Mouse (Mus musculus): ENCODE measurements around the gene Nt5c2. TPM values are rescaled to one million over a fixed set of nuclear protein-coding genes. Genes with fewer than 3 reads are reported as not detected.
A peak's percentile ranks its signal among the peaks of the same experiment; 100 is the strongest.

Gene Nt5c2
- polyA plus RNA-seq, 1 experiment from 2014 or later, result 106 TPM

GRCm38 (mm10) chr19:47023546-47023945 lies 8.6 kb upstream of the Nt5c2 start:
- WGBS, result 80% methylated on average over 13 of the region's 13 CpGs
- Histone ChIP-seq H3K4me1 (ENCODE audit: control insufficient read depth, insufficient read depth, low read length) (no peaks in the 10 kb centered on the region), H3K36me3 (ENCODE audit: control insufficient read depth, insufficient read depth, low read length) (no peaks in the 10 kb centered on the region)

GRCm38 (mm10) chr19:47022709-47023108 lies 7.8 kb upstream of the Nt5c2 start:
- no peak overlapping the region for H3K27ac ChIP-seq (ENCODE audit: low read length)
- ATAC-seq (ENCODE audit: insufficient number of reproducible peaks, insufficient read depth, low FRiP score, low read depth), result no peak
- 87% methylated on average over 4 of the region's 4 CpGs for WGBS

More at GRCm38 (mm10) chr19:47023546-47023945, 8.6 kb upstream of the Nt5c2 start:
- no peak overlapping the region for H3K9ac ChIP-seq (replicated peaks; ENCODE audit: low read depth, low read length)
- no peak overlapping the region for H3K27ac ChIP-seq (ENCODE audit: low read length)
- ATAC-seq (ENCODE audit: insufficient number of reproducible peaks, insufficient read depth, low FRiP score, low read depth), result no peak
- H3K27me3 ChIP-seq (ENCODE audit: control insufficient read depth, insufficient read depth, low read length), result no peaks in the 10 kb centered on the region
- H3K9me3 ChIP-seq (ENCODE audit: control insufficient read depth, low read depth, low read length), result no peaks in the 10 kb centered on the region
- H3K4me3 ChIP-seq (ENCODE audit: low read depth, low read length), result no peak overlapping the region
- no peak overlapping the region for H3K4me2 ChIP-seq (replicated peaks; ENCODE audit: low read depth, low read length)

GRCm38 (mm10) chr19:47019326-47019725 lies 4.4 kb upstream of the Nt5c2 start:
- H3K27ac ChIP-seq (ENCODE audit: low read length), result no peak overlapping the region
- no peaks in the 10 kb centered on the region for H3K36me3 ChIP-seq (ENCODE audit: control insufficient read depth, insufficient read depth, low read length)
- no peak overlapping the region for H3K4me3 ChIP-seq (ENCODE audit: low read depth, low read length)
- no peaks in the 10 kb centered on the region for H3K9me3 ChIP-seq (ENCODE audit: control insufficient read depth, low read depth, low read length)
- H3K4me1 ChIP-seq (ENCODE audit: control insufficient read depth, insufficient read depth, low read length), result peaks cover 10% of the 10 kb centered on the region; the same call in 1 of the 2 replicates
- 17% methylated on average over 6 of the region's 6 CpGs for WGBS
- peaks cover 23% of the 10 kb centered on the region for H3K27me3 ChIP-seq (ENCODE audit: control insufficient read depth, insufficient read depth, low read length)
- ATAC-seq (ENCODE audit: insufficient number of reproducible peaks, insufficient read depth, low FRiP score, low read depth), result no peak
- H3K4me2 ChIP-seq (replicated peaks; ENCODE audit: low read depth, low read length), result no peak overlapping the region
- H3K9ac ChIP-seq (replicated peaks; ENCODE audit: low read depth, low read length), result no peak overlapping the region

More at GRCm38 (mm10) chr19:47022709-47023108, 7.8 kb upstream of the Nt5c2 start:
- Histone ChIP-seq H3K27me3 (ENCODE audit: control insufficient read depth, insufficient read depth, low read length) (0 out of 2 replicates have a peak, but pooled peaks cover 1% of the 10 kb centered on the region), H3K36me3 (ENCODE audit: control insufficient read depth, insufficient read depth, low read length) (no peaks in the 10 kb centered on the region), H3K4me3 (ENCODE audit: low read depth, low read length) (no peak overlapping the region), H3K4me1 (ENCODE audit: control insufficient read depth, insufficient read depth, low read length) (no peaks in the 10 kb centered on the region), H3K4me2 (replicated peaks; ENCODE audit: low read depth, low read length) (no peak overlapping the region), H3K9me3 (ENCODE audit: control insufficient read depth, low read depth, low read length) (no peaks in the 10 kb centered on the region), H3K9ac (replicated peaks; ENCODE audit: low read depth, low read length) (no peak overlapping the region)

GRCm38 (mm10) chr19:47018330-47018729 lies 3.4 kb upstream of the Nt5c2 start:
- peaks cover 30% of the 10 kb centered on the region for H3K27me3 ChIP-seq (ENCODE audit: control insufficient read depth, insufficient read depth, low read length)
- no peaks in the 10 kb centered on the region for H3K9me3 ChIP-seq (ENCODE audit: control insufficient read depth, low read depth, low read length)
- 46% methylated on average over 2 of the region's 2 CpGs for WGBS

GRCm38 (mm10) chr19:47017831-47018230 lies 2.9 kb upstream of the Nt5c2 start:
- ATAC-seq (ENCODE audit: insufficient number of reproducible peaks, insufficient read depth, low FRiP score, low read depth), result no peak
- peaks cover 11% of the 10 kb centered on the region; the same call in 1 of the 2 replicates for H3K4me1 ChIP-seq (ENCODE audit: control insufficient read depth, insufficient read depth, low read length)

More at GRCm38 (mm10) chr19:47018330-47018729, 3.4 kb upstream of the Nt5c2 start:
- no peak overlapping the region for H3K27ac ChIP-seq (ENCODE audit: low read length)
- no peak overlapping the region for H3K4me2 ChIP-seq (replicated peaks; ENCODE audit: low read depth, low read length)
- H3K36me3 ChIP-seq (ENCODE audit: control insufficient read depth, insufficient read depth, low read length), result no peaks in the 10 kb centered on the region
- ATAC-seq (ENCODE audit: insufficient number of reproducible peaks, insufficient read depth, low FRiP score, low read depth), result no peak
- peaks cover 11% of the 10 kb centered on the region; the same call in 1 of the 2 replicates for H3K4me1 ChIP-seq (ENCODE audit: control insufficient read depth, insufficient read depth, low read length)
- no peak overlapping the region for H3K4me3 ChIP-seq (ENCODE audit: low read depth, low read length)
- H3K9ac ChIP-seq (replicated peaks; ENCODE audit: low read depth, low read length), result no peak overlapping the region

GRCm38 (mm10) chr19:47016487-47016886 lies 1.5 kb upstream of the Nt5c2 start:
- H3K27me3 ChIP-seq (ENCODE audit: control insufficient read depth, insufficient read depth, low read length), result peaks cover 38% of the 10 kb centered on the region
- no peak for ATAC-seq (ENCODE audit: insufficient number of reproducible peaks, insufficient read depth, low FRiP score, low read depth)
- H3K9ac ChIP-seq (replicated peaks; ENCODE audit: low read depth, low read length), result no peak overlapping the region
- H3K36me3 ChIP-seq (ENCODE audit: control insufficient read depth, insufficient read depth, low read length), result no peaks in the 10 kb centered on the region
- no peak overlapping the region for H3K4me2 ChIP-seq (replicated peaks; ENCODE audit: low read depth, low read length)
- no peaks in the 10 kb centered on the region for H3K9me3 ChIP-seq (ENCODE audit: control insufficient read depth, low read depth, low read length)
- under 1% methylated on average over 15 of the region's 15 CpGs for WGBS
- H3K27ac ChIP-seq (ENCODE audit: low read length), result no peak overlapping the region
- H3K4me1 ChIP-seq (ENCODE audit: control insufficient read depth, insufficient read depth, low read length), result peaks cover 11% of the 10 kb centered on the region; the same call in 1 of the 2 replicates
- no peak overlapping the region for H3K4me3 ChIP-seq (ENCODE audit: low read depth, low read length)

More at GRCm38 (mm10) chr19:47017831-47018230, 2.9 kb upstream of the Nt5c2 start:
- peaks cover 34% of the 10 kb centered on the region for H3K27me3 ChIP-seq (ENCODE audit: control insufficient read depth, insufficient read depth, low read length)
- no peaks in the 10 kb centered on the region for H3K36me3 ChIP-seq (ENCODE audit: control insufficient read depth, insufficient read depth, low read length)
- H3K4me2 ChIP-seq (replicated peaks; ENCODE audit: low read depth, low read length), result no peak overlapping the region
- H3K9ac ChIP-seq (replicated peaks; ENCODE audit: low read depth, low read length), result no peak overlapping the region
- no peak overlapping the region for H3K27ac ChIP-seq (ENCODE audit: low read length)
- H3K4me3 ChIP-seq (ENCODE audit: low read depth, low read length), result no peak overlapping the region
- H3K9me3 ChIP-seq (ENCODE audit: control insufficient read depth, low read depth, low read length), result no peaks in the 10 kb centered on the region
- WGBS, result 17% methylated on average over 3 of the region's 3 CpGs

GRCm38 (mm10) chr19:47015965-47016364 lies 1.0 kb upstream of the Nt5c2 start:
- H3K27ac ChIP-seq (ENCODE audit: low read length), result no peak overlapping the region
- no peaks in the 10 kb centered on the region for H3K36me3 ChIP-seq (ENCODE audit: control insufficient read depth, insufficient read depth, low read length)
- no peaks in the 10 kb centered on the region for H3K9me3 ChIP-seq (ENCODE audit: control insufficient read depth, low read depth, low read length)
- WGBS, result 2% methylated on average over 9 of the region's 9 CpGs
- ATAC-seq (ENCODE audit: insufficient number of reproducible peaks, insufficient read depth, low FRiP score, low read depth), result no peak
- H3K4me1 ChIP-seq (ENCODE audit: control insufficient read depth, insufficient read depth, low read length), result peaks cover 11% of the 10 kb centered on the region; the same call in 1 of the 2 replicates
- no peak overlapping the region for H3K9ac ChIP-seq (replicated peaks; ENCODE audit: low read depth, low read length)
- H3K4me3 ChIP-seq (ENCODE audit: low read depth, low read length), result peak overlapping the region; percentile 3; the same call in 1 of the 2 replicates
- peaks cover 38% of the 10 kb centered on the region for H3K27me3 ChIP-seq (ENCODE audit: control insufficient read depth, insufficient read depth, low read length)
- H3K4me2 ChIP-seq (replicated peaks; ENCODE audit: low read depth, low read length), result 0 out of 2 replicates have a peak overlapping the region, but pooled peaks have one; percentile 90

- peaks cover 11% of the 10 kb centered on the region; the same call in 1 of the 2 replicates for H3K4me1 ChIP-seq (ENCODE audit: control insufficient read depth, insufficient read depth, low read length)
- no peak overlapping the region for H3K27ac ChIP-seq (ENCODE audit: low read length)
- ATAC-seq (ENCODE audit: insufficient number of reproducible peaks, insufficient read depth, low FRiP score, low read depth), result no peak
- no peak overlapping the region for H3K9ac ChIP-seq (replicated peaks; ENCODE audit: low read depth, low read length)
- no peaks in the 10 kb centered on the region for H3K36me3 ChIP-seq (ENCODE audit: control insufficient read depth, insufficient read depth, low read length)
- WGBS, result under 1% methylated on average over 37 of the region's 37 CpGs
- H3K9me3 ChIP-seq (ENCODE audit: control insufficient read depth, low read depth, low read length), result no peaks in the 10 kb centered on the region
- peaks cover 38% of the 10 kb centered on the region for H3K27me3 ChIP-seq (ENCODE audit: control insufficient read depth, insufficient read depth, low read length)
- H3K4me2 ChIP-seq (replicated peaks; ENCODE audit: low read depth, low read length), result peak overlapping the region; percentile 90
- peak overlapping the region; percentile 44 for H3K4me3 ChIP-seq (ENCODE audit: low read depth, low read length)
These were observed 443 bp upstream of the Nt5c2 start for GRCm38 (mm10) chr19:47015396-47015795.

GRCm38 (mm10) chr19:47014159-47014446 lies 850 bp downstream of the Nt5c2 start:
- peak overlapping the region; percentile 44 for H3K4me3 ChIP-seq (ENCODE audit: low read depth, low read length)
- H3K4me1 ChIP-seq (ENCODE audit: control insufficient read depth, insufficient read depth, low read length), result peaks cover 11% of the 10 kb centered on the region; the same call in 1 of the 2 replicates
- ATAC-seq (ENCODE audit: insufficient number of reproducible peaks, insufficient read depth, low FRiP score, low read depth), result no peak
- WGBS, result 1% methylated on average over 11 of the region's 11 CpGs
- H3K9me3 ChIP-seq (ENCODE audit: control insufficient read depth, low read depth, low read length), result no peaks in the 10 kb centered on the region
- peak overlapping the region; percentile 90 for H3K4me2 ChIP-seq (replicated peaks; ENCODE audit: low read depth, low read length)
- H3K36me3 ChIP-seq (ENCODE audit: control insufficient read depth, insufficient read depth, low read length), result no peaks in the 10 kb centered on the region
- no peak overlapping the region for H3K9ac ChIP-seq (replicated peaks; ENCODE audit: low read depth, low read length)
- H3K27me3 ChIP-seq (ENCODE audit: control insufficient read depth, insufficient read depth, low read length), result peaks cover 38% of the 10 kb centered on the region
- no peak overlapping the region for H3K27ac ChIP-seq (ENCODE audit: low read length)
